Mouse (Mus musculus): ENCODE measurements around the gene Il1rapl1.

DNA sequence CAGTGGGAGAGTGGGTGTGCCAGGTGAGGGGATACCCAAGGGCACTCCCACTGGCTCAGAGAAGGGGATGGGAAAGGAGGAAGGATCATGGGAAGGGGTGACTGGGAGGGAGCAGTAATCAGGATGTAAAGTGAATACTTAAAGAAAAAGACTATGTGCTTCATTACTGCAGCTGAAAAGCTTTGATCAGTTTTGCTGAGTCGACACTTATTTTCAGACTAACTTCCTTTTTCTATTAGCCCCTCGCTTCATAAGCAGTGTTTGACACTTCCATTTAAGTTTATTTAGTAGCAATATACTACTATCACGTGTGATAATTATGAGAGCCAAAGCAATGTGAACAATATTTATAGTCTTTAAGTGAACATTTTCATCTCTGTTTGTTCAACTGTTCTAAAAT, 1307.2 kb downstream of the Il1rapl1 start:
- TF ChIP-seq CTCF (IDR thresholded peaks at IDR 0.05; ENCODE audit: control insufficient read depth, insufficient read depth, low read length): no peak
- no peak for TF ChIP-seq POLR2A (IDR thresholded peaks at IDR 0.05; ENCODE audit: borderline replicate concordance, control insufficient read depth, low read depth, low read length)
